Mouse (Mus musculus) liver, adult (tissue): ENCODE results near the gene Pgm1.

ENCODE experiments used
- GATA4 ChIP-seq: IDR thresholded peaks from 2 replicates; pipeline ENCODE4 v1.6.1; 2014; ENCODE audit warnings: mild to moderate bottlenecking, low read length; ENCODE audit not compliant: insufficient replicate concordance

The Pgm1 gene

GRCm38 (mm10) chr4:100028641-100029040 lies 99.4 kb downstream of the Pgm1 start:
- no peak for TF ChIP-seq GATA4

- no peak for TF ChIP-seq GATA4
These were observed 102.1 kb downstream of the Pgm1 start for GRCm38 (mm10) chr4:100031270-100031669.

GRCm38 (mm10) chr4:100032608-100033007 lies 103.4 kb downstream of the Pgm1 start:
- TF ChIP-seq GATA4: no peak

GRCm38 (mm10) chr4:100033944-100034343 lies 104.7 kb downstream of the Pgm1 start:
- TF ChIP-seq GATA4: no peak

- TF ChIP-seq GATA4: no peak
These were observed 105.8 kb downstream of the Pgm1 start for GRCm38 (mm10) chr4:100034971-100035370.

GRCm38 (mm10) chr4:100035919-100036554 lies 106.8 kb downstream of the Pgm1 start:
- TF ChIP-seq GATA4: no peak
